Mouse (Mus musculus) thymus, adult 2 months (tissue): ENCODE measurements around the gene Fam71a. TPM values are rescaled to one million over a fixed set of nuclear protein-coding genes. Genes with fewer than 3 reads are reported as not detected.

ENCODE experiments used
- DNase-seq: peaks from one replicate; pipeline ENCODE4 v3.0.0; 2021
- H3K27ac ChIP-seq: fragments of 200-500 bp; 2 replicates; pipeline ENCODE4 v1.5.1; 2012; ENCODE audit warnings: low read length, control low read depth; ENCODE audit not compliant: control insufficient read depth, insufficient read depth
- H3K27me3 ChIP-seq: fragments of 200-500 bp; 2 replicates; pipeline ENCODE4 v1.6.1; 2012; ENCODE audit warnings: mild to moderate bottlenecking, low read length, moderate library complexity, mixed read lengths; ENCODE audit not compliant: control insufficient read depth, insufficient read depth
- H3K36me3 ChIP-seq: fragments of 200-500 bp; 2 replicates; pipeline ENCODE4 v1.6.1; 2012; ENCODE audit warnings: mild to moderate bottlenecking, low read length, moderate library complexity; ENCODE audit not compliant: control insufficient read depth, insufficient read depth
- H3K4me1 ChIP-seq: fragments of 200-500 bp; replicated peaks from 2 replicates; pipeline ENCODE4 v1.6.1; 2012; ENCODE audit warnings: low read length; ENCODE audit not compliant: control insufficient read depth, insufficient read depth
- H3K4me3 ChIP-seq: fragments of 200-500 bp; 2 replicates; pipeline ENCODE4 v1.5.1; 2012; ENCODE audit warnings: mild to moderate bottlenecking, low read length, control low read depth, moderate library complexity; ENCODE audit not compliant: control insufficient read depth, insufficient read depth
- CTCF ChIP-seq: fragments of 200-500 bp; IDR thresholded peaks from 2 replicates; pipeline ENCODE4 v1.5.1; 2012; ENCODE audit warnings: mild to moderate bottlenecking, control low read depth, low read length, moderate library complexity, borderline replicate concordance; ENCODE audit not compliant: control insufficient read depth, poor library complexity, insufficient read depth; ENCODE audit errors: extremely low read depth
- POLR2A ChIP-seq: fragments of 200-500 bp; IDR thresholded peaks from 2 replicates; pipeline ENCODE4 v1.6.1; 2012; ENCODE audit warnings: mild to moderate bottlenecking, low read length, control low read depth, moderate library complexity; ENCODE audit not compliant: control insufficient read depth, poor library complexity, insufficient read depth; ENCODE audit errors: extremely low read depth
- WGBS: fragments of 180-500 bp; shearing (Covaris S2); methylation state at CpG from one replicate; pipeline ENCODE4 v1.1.7; 2018; 5-methylcytosine and 5-hydroxymethylcytosine counted together
- polyA plus RNA-seq: library from polyadenylated mRNA; depleted of rRNA; stranded (reverse); fragments of >200 nt; gene quantifications from 2 replicates; pipeline ENCODE4 v1.2.3, GENCODE M21; 2012

Gene Fam71a
- polyA plus RNA-seq, 1 experiment: not detected

GRCm38 (mm10) chr1:191140983-191141382 is 23.6 kb downstream of the Fam71a start:
- no peak for DNase-seq
- WGBS: 33% methylated on average over 8 of the region's 8 CpGs
- Histone ChIP-seq H3K36me3 (no peaks in the 10 kb centered on the region), H3K4me1 (no peaks in the 10 kb centered on the region; the same call in 1 of the 2 replicates), H3K27ac (no peak overlapping the region), H3K4me3 (no peak overlapping the region), H3K27me3 (no peaks in the 10 kb centered on the region)
- TF ChIP-seq POLR2A (no peak), CTCF (no peak)

GRCm38 (mm10) chr1:191138874-191139495 is 25.6 kb downstream of the Fam71a start:
- Histone ChIP-seq H3K27ac (no peak overlapping the region), H3K4me3 (no peak overlapping the region), H3K27me3 (no peaks in the 10 kb centered on the region), H3K36me3 (no peaks in the 10 kb centered on the region), H3K4me1 (no peaks in the 10 kb centered on the region; the same call in 1 of the 2 replicates)
- DNase-seq: no peak
- WGBS: 59% methylated on average over 7 of the region's 7 CpGs
- no peak for TF ChIP-seq POLR2A

- H3K4me3 ChIP-seq: no peak overlapping the region
- no peak for TF ChIP-seq CTCF
- TF ChIP-seq POLR2A: no peak
- 60% methylated on average over 4 of the region's 4 CpGs for WGBS
- no peaks in the 10 kb centered on the region for H3K27me3 ChIP-seq
- H3K36me3 ChIP-seq: no peaks in the 10 kb centered on the region
- H3K4me1 ChIP-seq: no peaks in the 10 kb centered on the region; the same call in 1 of the 2 replicates
- no peak overlapping the region for H3K27ac ChIP-seq
- no peak for DNase-seq
These were observed 26.2 kb downstream of the Fam71a start for GRCm38 (mm10) chr1:191138436-191138835.

- Histone ChIP-seq H3K27ac (no peak overlapping the region), H3K27me3 (no peaks in the 10 kb centered on the region), H3K36me3 (no peaks in the 10 kb centered on the region), H3K4me1 (no peaks in the 10 kb centered on the region), H3K4me3 (no peak overlapping the region)
- DNase-seq: no peak
- TF ChIP-seq POLR2A (no peak), CTCF (no peak)
- WGBS: 85% methylated on average over 4 of the region's 4 CpGs
These were observed 29.2 kb downstream of the Fam71a start for GRCm38 (mm10) chr1:191135406-191135805.

- Histone ChIP-seq H3K4me1 (no peaks in the 10 kb centered on the region), H3K36me3 (no peaks in the 10 kb centered on the region), H3K27me3 (no peaks in the 10 kb centered on the region), H3K27ac (no peak overlapping the region), H3K4me3 (no peak overlapping the region)
- no peak for DNase-seq
- WGBS: 4% methylated on average over 5 of the region's 5 CpGs
- TF ChIP-seq CTCF: no peak
- no peak for TF ChIP-seq POLR2A
These were observed 31.7 kb downstream of the Fam71a start for GRCm38 (mm10) chr1:191132934-191133333.

GRCm38 (mm10) chr1:191132240-191132639 is 32.4 kb downstream of the Fam71a start:
- Histone ChIP-seq H3K27me3 (no peaks in the 10 kb centered on the region), H3K4me3 (no peak overlapping the region), H3K36me3 (no peaks in the 10 kb centered on the region), H3K27ac (no peak overlapping the region), H3K4me1 (no peaks in the 10 kb centered on the region)
- 84% methylated on average over 5 of the region's 5 CpGs for WGBS
- no peak for DNase-seq
- TF ChIP-seq POLR2A (no peak), CTCF (no peak)

- no peak for TF ChIP-seq POLR2A
- no peak for TF ChIP-seq CTCF
- 79% methylated on average over 2 of the region's 2 CpGs for WGBS
- H3K27me3 ChIP-seq: no peaks in the 10 kb centered on the region
These were observed 32.9 kb downstream of the Fam71a start for GRCm38 (mm10) chr1:191131692-191132091.

More at GRCm38 (mm10) chr1:191131692-191132091, 32.9 kb downstream of the Fam71a start:
- no peaks in the 10 kb centered on the region for H3K36me3 ChIP-seq
- no peak for DNase-seq
- no peak overlapping the region for H3K4me3 ChIP-seq
- H3K4me1 ChIP-seq: no peaks in the 10 kb centered on the region
- no peak overlapping the region for H3K27ac ChIP-seq
